Mouse (Mus musculus) activated CD4-positive, CD25-positive, alpha-beta regulatory T cell, adult 4 months (primary cell): ENCODE measurements around the gene Dmc1. TPM values are rescaled to one million over a fixed set of nuclear protein-coding genes. Genes with fewer than 3 reads are reported as not detected.

Experiments used
- polyA plus RNA-seq, 2 experiments: library from polyadenylated mRNA; unstranded; fragments of 100-300 nt; shearing (Covaris generic); gene quantifications; one replicate each; pipeline ENCODE4 v1.2.1; 2017

The Dmc1 gene
- polyA plus RNA-seq, 2 experiments from 2014 or later = not detected

Other genes starting within 250 kb of the Dmc1 start
- gene Tmem184b, start 201.5 kb downstream of the Dmc1 start, polyA plus RNA-seq = 10 to 100 TPM in 1 of 2 experiments, 1 to 10 TPM in 1; 9.3 to 18.1 TPM
- gene Csnk1e, start 149.5 kb downstream of the Dmc1 start, polyA plus RNA-seq = 1 to 10 TPM; 5.5 to 5.6 TPM
- not detected for gene Kcnj4, start 99.9 kb downstream of the Dmc1 start, polyA plus RNA-seq
- gene Kdelr3, start 88.7 kb downstream of the Dmc1 start, polyA plus RNA-seq = under 1 TPM in 1 of 2 experiments, not detected in 1; 0.69 TPM
- 10 to 100 TPM; 28.3 to 33.9 TPM for gene Ddx17, start 58.4 kb downstream of the Dmc1 start, polyA plus RNA-seq
- gene Fam227a, start 53.8 kb upstream of the Dmc1 start, polyA plus RNA-seq = under 1 TPM in 1 of 2 experiments, not detected in 1; 0.26 TPM
- 10 to 100 TPM; 16.2 to 17.6 TPM for gene Cby1, start 54.1 kb upstream of the Dmc1 start, polyA plus RNA-seq
- gene Tomm22, start 65.8 kb upstream of the Dmc1 start, polyA plus RNA-seq = 100 to 1,000 TPM; 217 to 224 TPM
- gene Josd1, start 82.8 kb upstream of the Dmc1 start, polyA plus RNA-seq = 1 to 10 TPM; 2.9 to 3.6 TPM
- 10 to 100 TPM; 21.2 to 24.9 TPM for gene Gtpbp1, start 85.7 kb upstream of the Dmc1 start, polyA plus RNA-seq
- 10 to 100 TPM; 12.7 to 14.3 TPM for gene Sun2, start 137.4 kb upstream of the Dmc1 start, polyA plus RNA-seq
- 1 to 10 TPM; 5.3 to 6.9 TPM for gene Dnal4, start 172.7 kb upstream of the Dmc1 start, polyA plus RNA-seq
- gene Nptxr, start 199.7 kb upstream of the Dmc1 start, polyA plus RNA-seq = under 1 TPM; 0.09 to 0.11 TPM
- not detected for gene Npcd, start 229.1 kb upstream of the Dmc1 start, polyA plus RNA-seq
- 10 to 100 TPM in 1 of 2 experiments, 1 to 10 TPM in 1; 8.4 to 15.1 TPM for gene Cbx6, start 229.6 kb upstream of the Dmc1 start, polyA plus RNA-seq